Comparison of ENCODE assay signal across 7 mouse cellular contexts in genomic region chr16:20516726-20517201, GRCm38 (mm10). TPM values are rescaled to one million over a fixed set of nuclear protein-coding genes. Genes with fewer than 3 reads are reported as not detected.
DNase-seq lines count a peak whose midpoint lies in the region; ATAC-seq and TF ChIP-seq lines count a peak whose summit lies in the region.

Dvl3 (plus strand) TSS chr16:20516982.

- H3K4me2 ChIP-seq in intestine, postnatal 0 days (replicated peaks; ENCODE audit: low read depth) = peak within 1 kb of the TSS; percentile 82
- peak within 1 kb of the TSS; percentile 69 for H3K4me2 ChIP-seq in midbrain, embryonic 12.5 days (replicated peaks)

- peak within 1 kb of the TSS; percentile 98 for H3K4me3 ChIP-seq in embryonic facial prominence, embryonic 10.5 days
- H3K4me3 ChIP-seq in intestine, postnatal 0 days (ENCODE audit: low read depth, low read length) = peak within 1 kb of the TSS; percentile 67
- peak within 1 kb of the TSS; percentile 84 for H3K4me3 ChIP-seq in limb, embryonic 10.5 days
- peak within 1 kb of the TSS; percentile 79 for H3K4me3 ChIP-seq in midbrain, embryonic 12.5 days

- DNase-seq in adrenal gland, postnatal 14 days = peak; percentile 97
- peak; percentile 95 for DNase-seq in embryonic facial prominence, embryonic 10.5 days (ENCODE audit: low spot score)
- no peak for DNase-seq in gonadal fat pad, adult 2 months (ENCODE audit: low read depth)
- peak; percentile 94 for DNase-seq in limb, embryonic 10.5 days (ENCODE audit: low spot score)
- peak; percentile 87 for DNase-seq in skeletal muscle tissue, adult 2 months (ENCODE audit: low read depth, low spot score)

- no peaks in the 10 kb centered on the region for H3K27me3 ChIP-seq in embryonic facial prominence, embryonic 10.5 days (replicated peaks; ENCODE audit: low read depth, poor library complexity, severe bottlenecking)
- no peaks in the 10 kb centered on the region for H3K27me3 ChIP-seq in intestine, postnatal 0 days (replicated peaks; ENCODE audit: control insufficient read depth, insufficient read depth, low read length)
- H3K27me3 ChIP-seq in limb, embryonic 10.5 days (ENCODE audit: low read depth, poor library complexity, severe bottlenecking) = no peaks in the 10 kb centered on the region
- H3K27me3 ChIP-seq in midbrain, embryonic 12.5 days = no peaks in the 10 kb centered on the region

- H3K27ac ChIP-seq in embryonic facial prominence, embryonic 10.5 days (replicated peaks) = peak within 1 kb of the TSS; percentile 96
- peak within 1 kb of the TSS; percentile 78 for H3K27ac ChIP-seq in intestine, postnatal 0 days (ENCODE audit: low read depth, low read length)
- peak within 1 kb of the TSS; percentile 97 for H3K27ac ChIP-seq in limb, embryonic 10.5 days
- H3K27ac ChIP-seq in midbrain, embryonic 12.5 days (replicated peaks) = peak within 1 kb of the TSS; percentile 95

- WGBS in embryonic facial prominence, embryonic 10.5 days = under 1% methylated on average over 55 of the region's 55 CpGs
- under 1% methylated on average over 54 of the region's 55 CpGs for WGBS in intestine, postnatal 0 days
- under 1% methylated on average over 55 of the region's 55 CpGs for WGBS in limb, embryonic 10.5 days
- 0% methylated on average over 34 of the region's 55 CpGs for WGBS in midbrain, embryonic 12.5 days

- peaks cover 22% of the 10 kb centered on the region for H3K4me1 ChIP-seq in embryonic facial prominence, embryonic 10.5 days
- H3K4me1 ChIP-seq in intestine, postnatal 0 days (replicated peaks; ENCODE audit: control insufficient read depth, insufficient read depth, low read length) = no peaks in the 10 kb centered on the region
- peaks cover 19% of the 10 kb centered on the region for H3K4me1 ChIP-seq in limb, embryonic 10.5 days
- H3K4me1 ChIP-seq in midbrain, embryonic 12.5 days = peaks cover 31% of the 10 kb centered on the region

- H3K9me3 ChIP-seq in embryonic facial prominence, embryonic 10.5 days = no peaks in the 10 kb centered on the region
- no peaks in the 10 kb centered on the region for H3K9me3 ChIP-seq in intestine, postnatal 0 days (ENCODE audit: control insufficient read depth)
- no peaks in the 10 kb centered on the region for H3K9me3 ChIP-seq in limb, embryonic 10.5 days (replicated peaks)
- no peaks in the 10 kb centered on the region for H3K9me3 ChIP-seq in midbrain, embryonic 12.5 days

- peak; percentile 72 for TF ChIP-seq CTCF in intestine, postnatal 0 days (IDR thresholded peaks at IDR 0.05; ENCODE audit: low read depth)

- H3K36me3 ChIP-seq in embryonic facial prominence, embryonic 10.5 days (replicated peaks) = peaks cover 29% of the 10 kb centered on the region
- peaks cover 7% of the 10 kb centered on the region; the same call in 1 of the 2 replicates for H3K36me3 ChIP-seq in intestine, postnatal 0 days (ENCODE audit: control insufficient read depth, insufficient read depth)
- H3K36me3 ChIP-seq in limb, embryonic 10.5 days = peaks cover 28% of the 10 kb centered on the region
- H3K36me3 ChIP-seq in midbrain, embryonic 12.5 days = peaks cover 24% of the 10 kb centered on the region

- H3K9ac ChIP-seq in intestine, postnatal 0 days (ENCODE audit: low read depth, low read length) = peak within 1 kb of the TSS; percentile 72
- H3K9ac ChIP-seq in midbrain, embryonic 12.5 days (replicated peaks) = peak within 1 kb of the TSS; percentile 92

- peak; percentile 95 for ATAC-seq in intestine, postnatal 0 days
- ATAC-seq in midbrain, embryonic 12.5 days (ENCODE audit: low FRiP score, low read depth) = peak; percentile 94

RNA-seq across cellular contexts. Expression of gene Dvl3, which starts in this region (rescaled TPM):
- 43.3 and 43.8 TPM in 2 replicates for total RNA-seq in adrenal gland, postnatal 14 days (2021)
- polyA plus RNA-seq in embryonic facial prominence, embryonic 10.5 days (2016; fragmentation: Nextera tagmentation; extraction: Ambion mirVana) = 33.0 and 35.1 TPM in 2 replicates
- polyA plus RNA-seq in gonadal fat pad, adult 2 months (2012; rRNA removed) = 23.2 and 39.0 TPM in 2 replicates
- polyA plus RNA-seq in intestine, postnatal 0 days (2015; fragmentation: Nextera tagmentation; extraction: Ambion mirVana) = 11.5 and 13.7 TPM in 2 replicates
- 28.6 and 33.5 TPM in 2 replicates for polyA plus RNA-seq in limb, embryonic 10.5 days (2016; fragmentation: Nextera tagmentation; extraction: Ambion mirVana)
- polyA plus RNA-seq in midbrain, embryonic 12.5 days (2016; fragmentation: Nextera tagmentation; extraction: Ambion mirVana) = 49.1 and 52.6 TPM in 2 replicates
